Mouse (Mus musculus): ENCODE data around the gene Tmem63c. TPM values are rescaled to one million over a fixed set of nuclear protein-coding genes. Genes with fewer than 3 reads are reported as not detected.
A peak's percentile ranks its signal among the peaks of the same experiment; 100 is the strongest.

The Tmem63c gene
- total RNA-seq (2021), result not detected
- long read RNA-seq, experiment 1, result 0 reads
- long read RNA-seq, experiment 2, result 0 reads

GRCm38 (mm10) chr12:87021040-87021439 is at the start of gene Tmem63c:
Gene Tmem63c (plus strand): TSS chr12:87021340.
- no peak within 1 kb of the TSS for H3K27ac ChIP-seq
- H3K4me3 ChIP-seq, result no peak within 1 kb of the TSS
- no peak for TF ChIP-seq CTCF (IDR thresholded peaks at IDR 0.05)
- intact Hi-C loops (cut with DNase I), result no loop called here
- no peak for DNase-seq

- no peak for TF ChIP-seq CTCF (IDR thresholded peaks at IDR 0.05)
- Histone ChIP-seq H3K4me3 (no peak overlapping the region), H3K27ac (peak overlapping the region; percentile 40; the same call in 1 of the 2 replicates)
- intact Hi-C loops (cut with DNase I), result no loop called here
- DNase-seq, result peak; percentile 48
Observed at GRCm38 (mm10) chr12:86973216-86973615, 47.9 kb upstream of the Tmem63c start.

DNA sequence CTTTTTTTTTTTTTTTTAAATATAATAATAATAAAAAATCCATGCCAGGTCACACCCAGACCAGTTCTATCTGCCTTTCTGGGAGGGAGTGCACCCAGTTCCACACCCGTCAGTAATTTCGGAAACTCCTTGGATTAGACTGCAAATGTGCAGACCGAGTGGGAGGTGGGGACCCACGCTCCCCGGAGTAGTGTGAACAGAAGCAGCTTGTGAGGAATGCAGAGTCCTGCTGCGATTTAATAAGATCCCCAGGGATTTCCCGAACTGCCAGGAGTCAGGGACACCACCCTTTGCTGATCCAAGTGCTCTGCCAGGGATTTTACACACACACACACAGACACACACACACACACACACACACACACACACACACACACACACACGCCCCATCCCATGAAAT is 47.4 kb upstream of the Tmem63c start:
- no peak for TF ChIP-seq CTCF (IDR thresholded peaks at IDR 0.05)
- no peak for DNase-seq
- intact Hi-C loops (cut with DNase I), result loop anchor here (2.0 kb wide), 1 partner anchor 205 kb away; no protein-coding TSS in a partner anchor
- Histone ChIP-seq H3K27ac (no peak overlapping the region), H3K4me3 (no peak overlapping the region)

- peak; percentile 86 for DNase-seq
- H3K27ac ChIP-seq, result peak overlapping the region; percentile 67
- intact Hi-C loops (cut with DNase I), result loop anchor here (2.0 kb wide), 1 partner anchor 206 kb away; no protein-coding TSS in a partner anchor
- peak overlapping the region; percentile 71 for H3K4me3 ChIP-seq
- no peak; the same call in none of the 2 replicates for TF ChIP-seq CTCF (IDR thresholded peaks at IDR 0.05)
Observed at GRCm38 (mm10) chr12:86974387-86975288, 46.5 kb upstream of the Tmem63c start.

DNA sequence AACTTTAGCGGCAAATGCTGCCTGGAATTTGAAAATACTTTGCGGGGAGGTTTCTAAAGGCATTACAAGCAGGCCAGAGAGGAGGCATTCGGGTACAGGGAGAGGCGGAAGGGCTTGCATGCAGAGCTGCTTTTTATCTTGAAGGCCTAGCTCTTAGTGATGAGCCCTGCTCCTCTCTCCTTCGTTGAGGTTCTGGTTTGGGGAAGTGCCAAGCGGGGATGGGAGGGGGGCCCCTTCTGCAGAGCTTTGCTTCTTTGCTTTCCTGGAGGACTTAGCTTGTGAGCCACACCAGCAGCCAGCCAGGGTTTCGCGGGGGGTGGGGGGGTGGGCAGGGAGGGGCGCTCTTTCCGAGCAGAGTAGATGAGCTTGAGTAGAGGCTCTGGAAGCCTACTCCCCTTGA is 45.4 kb upstream of the Tmem63c start:
- H3K4me3 ChIP-seq, result no peak overlapping the region
- no peak for DNase-seq
- no peak for TF ChIP-seq CTCF (IDR thresholded peaks at IDR 0.05)
- H3K27ac ChIP-seq, result no peak overlapping the region
- intact Hi-C loops (cut with DNase I), result loop anchor here (2.0 kb wide), 1 partner anchor 207 kb away; no protein-coding TSS in a partner anchor

GRCm38 (mm10) chr12:86976511-86977168 is 44.5 kb upstream of the Tmem63c start:
- peak; percentile 10 for DNase-seq
- peak; percentile 51 for TF ChIP-seq CTCF (IDR thresholded peaks at IDR 0.05)
- Histone ChIP-seq H3K4me3 (no peak overlapping the region), H3K27ac (no peak overlapping the region)
- intact Hi-C loops (cut with DNase I), result no loop called here

DNA sequence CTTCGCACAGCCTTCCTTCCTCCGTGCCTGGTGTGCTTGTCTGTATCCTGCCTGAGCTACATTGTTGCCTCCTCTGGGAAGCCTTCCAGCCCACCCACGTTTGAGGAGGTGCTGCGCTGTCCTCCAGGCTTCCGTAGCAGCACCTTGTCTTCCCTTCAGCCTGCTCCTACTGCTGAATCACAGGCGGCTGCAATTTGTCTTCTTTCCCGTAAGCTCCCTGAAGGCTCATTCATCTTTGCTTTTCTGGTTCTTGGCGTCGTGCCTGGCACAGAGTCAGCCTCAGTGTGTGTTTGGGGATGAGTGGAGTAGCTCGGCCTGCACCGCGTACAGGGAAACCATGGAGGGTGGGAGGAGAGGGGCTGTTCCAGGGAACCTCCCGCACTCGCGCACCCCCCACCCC is 43.3 kb upstream of the Tmem63c start:
- TF ChIP-seq CTCF (IDR thresholded peaks at IDR 0.05), result no peak
- Histone ChIP-seq H3K4me3 (no peak overlapping the region), H3K27ac (no peak overlapping the region)
- DNase-seq, result peak; percentile 49
- intact Hi-C loops (cut with DNase I), result no loop called here

- Histone ChIP-seq H3K4me3 (no peak overlapping the region), H3K27ac (no peak overlapping the region)
- no peak for DNase-seq
- intact Hi-C loops (cut with DNase I), result loop anchor here (2.0 kb wide), 1 partner anchor 72 kb away; no protein-coding TSS in a partner anchor
- TF ChIP-seq CTCF (IDR thresholded peaks at IDR 0.05), result peak; percentile 57
Observed at GRCm38 (mm10) chr12:86981180-86981579, 40.0 kb upstream of the Tmem63c start.

GRCm38 (mm10) chr12:86983470-86984193 is 37.5 kb upstream of the Tmem63c start:
- no peak overlapping the region for H3K27ac ChIP-seq
- no peak for TF ChIP-seq CTCF (IDR thresholded peaks at IDR 0.05)
- intact Hi-C loops (cut with DNase I), result no loop called here

GRCm38 (mm10) chr12:86984194-86984555 is 37.0 kb upstream of the Tmem63c start:
- peak; percentile 39 for DNase-seq
- no peak for TF ChIP-seq CTCF (IDR thresholded peaks at IDR 0.05)
- intact Hi-C loops (cut with DNase I), result no loop called here
- Histone ChIP-seq H3K4me3 (no peak overlapping the region), H3K27ac (no peak overlapping the region)

More at GRCm38 (mm10) chr12:86983470-86984193, 37.5 kb upstream of the Tmem63c start:
- H3K4me3 ChIP-seq, result peak overlapping the region; percentile 33; the same call in 1 of the 2 replicates
- DNase-seq, result peak; percentile 83

GRCm38 (mm10) chr12:86986562-86986961 is 34.6 kb upstream of the Tmem63c start:
- H3K4me3 ChIP-seq, result no peak overlapping the region
- DNase-seq, result no peak
- intact Hi-C loops (cut with DNase I), result no loop called here
- TF ChIP-seq CTCF (IDR thresholded peaks at IDR 0.05), result no peak
- no peak overlapping the region for H3K27ac ChIP-seq

GRCm38 (mm10) chr12:86988227-86988626 is 32.9 kb upstream of the Tmem63c start:
- Histone ChIP-seq H3K27ac (no peak overlapping the region), H3K4me3 (no peak overlapping the region)
- no peak for TF ChIP-seq CTCF (IDR thresholded peaks at IDR 0.05)
- no peak for DNase-seq
- intact Hi-C loops (cut with DNase I), result no loop called here
